ENCODE assay signal across 26 mouse cellular contexts in the genomic region with DNA sequence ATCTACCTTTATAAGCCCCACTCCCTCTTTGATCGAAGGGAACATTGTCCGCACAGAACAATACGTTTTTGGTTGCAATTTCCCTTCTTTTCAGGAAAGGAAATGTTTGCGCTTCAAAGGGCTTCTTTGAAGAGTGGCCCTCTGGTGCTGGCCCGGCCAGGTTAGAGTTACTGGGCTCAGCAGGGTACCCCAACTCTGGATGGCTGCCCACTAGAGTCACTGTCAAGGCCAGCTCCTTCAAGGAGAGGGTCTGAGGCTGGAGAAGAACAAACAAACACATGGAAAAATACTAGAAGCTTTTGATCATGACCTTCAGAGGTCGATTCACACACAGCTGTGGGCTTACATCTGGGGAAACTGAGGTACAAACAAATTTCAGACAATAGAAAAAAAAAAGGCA. TPM values are rescaled to one million over a fixed set of nuclear protein-coding genes. Genes with fewer than 3 reads are reported as not detected.
A peak's percentile ranks its signal among the peaks of the same experiment; 100 is the strongest.
DNase-seq lines count a peak whose midpoint lies in the region; ATAC-seq lines count a peak whose summit lies in the region.
"Had no signal": no experiment of that assay in that cellular context is flagged by ENCODE, and none has a peak within 500 bp of the region (broad histone marks: within the 10 kb centered on the region; RNA-seq: fewer than 3 reads in every experiment).

No protein-coding gene starts in this region.

- H3K4me1 ChIP-seq in hindbrain, embryonic 14.5 days (replicated peaks; ENCODE audit: control insufficient read depth, insufficient read depth, low read length): no peaks in the 10 kb centered on the region
- peaks cover under 1% of the 10 kb centered on the region for H3K4me1 ChIP-seq in hindbrain, embryonic 16.5 days (ENCODE audit: control insufficient read depth, insufficient read depth, low read depth, low read length)

- no peaks in the 10 kb centered on the region for H3K9me3 ChIP-seq in hindbrain, embryonic 14.5 days (ENCODE audit: control insufficient read depth, low read length)
- no peaks in the 10 kb centered on the region for H3K9me3 ChIP-seq in hindbrain, embryonic 16.5 days (ENCODE audit: control insufficient read depth, low read length)
- H3K9me3 ChIP-seq: embryonic facial prominence, embryonic 10.5 days; embryonic facial prominence, embryonic 13.5 days; forebrain, embryonic 15.5 days; heart, embryonic 15.5 days; hindbrain, embryonic 13.5 days had no signal

- H3K4me3 ChIP-seq in hindbrain, embryonic 14.5 days (replicated peaks; ENCODE audit: low read length): no peak overlapping the region
- no peak overlapping the region for H3K4me3 ChIP-seq in hindbrain, embryonic 16.5 days (ENCODE audit: low read length)
- H3K4me3 ChIP-seq: embryonic facial prominence, embryonic 10.5 days; embryonic facial prominence, embryonic 13.5 days; erythroblast, embryonic 14.5 days; forebrain, embryonic 12.5 days; forebrain, embryonic 15.5 days; heart, embryonic 12.5 days; heart, embryonic 15.5 days; hindbrain, embryonic 10.5 days; hindbrain, embryonic 13.5 days had no signal

- no peak overlapping the region for H3K27ac ChIP-seq in hindbrain, embryonic 14.5 days
- H3K27ac ChIP-seq in hindbrain, embryonic 16.5 days (ENCODE audit: low read depth, low read length): no peak overlapping the region
- H3K27ac ChIP-seq: embryonic facial prominence, embryonic 10.5 days; embryonic facial prominence, embryonic 13.5 days; forebrain, embryonic 12.5 days; forebrain, embryonic 15.5 days; heart, embryonic 15.5 days; hindbrain, embryonic 10.5 days; hindbrain, embryonic 13.5 days had no signal

- no peaks in the 10 kb centered on the region for H3K27me3 ChIP-seq in hindbrain, embryonic 14.5 days (ENCODE audit: control insufficient read depth, insufficient read depth, low read length)
- H3K27me3 ChIP-seq in hindbrain, embryonic 16.5 days (replicated peaks; ENCODE audit: control insufficient read depth, insufficient read depth, low read length): no peaks in the 10 kb centered on the region
- H3K27me3 ChIP-seq: embryonic facial prominence, embryonic 13.5 days; forebrain, embryonic 12.5 days; forebrain, embryonic 15.5 days; heart, embryonic 12.5 days; heart, embryonic 15.5 days; hindbrain, embryonic 13.5 days had no signal

- no peak for ATAC-seq in hindbrain, embryonic 14.5 days (ENCODE audit: low FRiP score)
- ATAC-seq in hindbrain, embryonic 16.5 days: no peak
- ATAC-seq: CD4-positive, CD25-positive, alpha-beta regulatory T cell, adult 4 months; forebrain, embryonic 15.5 days; intestine, postnatal 0 days had no signal

- no peak overlapping the region for H3K9ac ChIP-seq in hindbrain, embryonic 14.5 days
- no peak overlapping the region for H3K9ac ChIP-seq in hindbrain, embryonic 16.5 days (ENCODE audit: low read depth, low read length)
- H3K9ac ChIP-seq: embryonic facial prominence, embryonic 13.5 days; forebrain, embryonic 12.5 days; forebrain, embryonic 15.5 days; heart, embryonic 12.5 days; heart, embryonic 15.5 days; hindbrain, embryonic 13.5 days had no signal

- DNase-seq in adrenal gland, postnatal 10 days: peak; percentile 63
- no peak for DNase-seq in adrenal gland, adult 8-10 months
- DNase-seq in hindbrain, embryonic 14.5 days (ENCODE audit: low spot score): peak; percentile 31
- DNase-seq in adrenal gland, postnatal 14 days: peak; percentile 57
- peak; percentile 51 for DNase-seq in adrenal gland, postnatal 25 days
- no peak for DNase-seq in retina, embryonic 14.5 days (ENCODE audit: low spot score)
- DNase-seq: cerebellum, adult 18-20 months; cerebellum, adult 9-10 months; embryo, embryonic 11 days; gastrocnemius, postnatal 25 days; heart, adult 18-20 months; heart, postnatal 10 days; heart, postnatal 36 days; kidney, adult 2 months had no signal

- no peak overlapping the region for H3K4me2 ChIP-seq in hindbrain, embryonic 14.5 days (replicated peaks)
- no peak overlapping the region for H3K4me2 ChIP-seq in hindbrain, embryonic 16.5 days (ENCODE audit: low read length)
- H3K4me2 ChIP-seq: embryonic facial prominence, embryonic 13.5 days; forebrain, embryonic 12.5 days; forebrain, embryonic 15.5 days; heart, embryonic 12.5 days; heart, embryonic 15.5 days; hindbrain, embryonic 13.5 days had no signal

- no peaks in the 10 kb centered on the region for H3K36me3 ChIP-seq in hindbrain, embryonic 14.5 days (replicated peaks; ENCODE audit: control insufficient read depth, insufficient read depth)
- no peaks in the 10 kb centered on the region for H3K36me3 ChIP-seq in hindbrain, embryonic 16.5 days (ENCODE audit: control insufficient read depth, insufficient read depth, low read length)
- H3K36me3 ChIP-seq: embryonic facial prominence, embryonic 13.5 days; forebrain, embryonic 15.5 days; heart, embryonic 15.5 days; hindbrain, embryonic 13.5 days had no signal

- WGBS in hindbrain, embryonic 14.5 days: 75% methylated on average over 6 of the region's 6 CpGs
- 74% methylated on average over 6 of the region's 6 CpGs for WGBS in hindbrain, embryonic 16.5 days

RNA-seq across cellular contexts. Expression of a gene that starts 6.9 kb away (rescaled TPM):
- total RNA-seq in adrenal gland, postnatal 10 days (2021): 10 to 100 TPM; 53.0 to 60.6 TPM
- 100 to 1,000 TPM in 2 of 4 experiments, 10 to 100 TPM in 2; 86.6 to 129 (median 106) TPM for total RNA-seq in adrenal gland, adult 8-10 months (2022)
- polyA plus RNA-seq in hindbrain, embryonic 14.5 days (2014; fragmentation: Nextera tagmentation; extraction: Ambion mirVana): 58.4 and 59.0 TPM in 2 replicates
- 39.0 and 48.5 TPM in 2 replicates for polyA plus RNA-seq in hindbrain, embryonic 16.5 days (2015; fragmentation: Nextera tagmentation; extraction: Ambion mirVana)
- 70.5 and 83.6 TPM in 2 replicates for total RNA-seq in adrenal gland, postnatal 14 days (2021)
- 86.8 and 106 TPM in 2 replicates for total RNA-seq in adrenal gland, postnatal 25 days (2021)

Comparison
In these comparisons a context has a peak if more than half of its experiments do, and no peak if none do; other contexts are left out.
1. DNase-seq: peak in adrenal gland, postnatal 10 days (single experiment), hindbrain, embryonic 14.5 days (single experiment), adrenal gland, postnatal 14 days (single experiment) and adrenal gland, postnatal 25 days (single experiment); none in adrenal gland, adult 8-10 months (single experiment) and retina, embryonic 14.5 days (single experiment).